Mouse (Mus musculus) liver, embryonic 14.5 days (tissue): ENCODE measurements around the gene Iqsec3. TPM values are rescaled to one million over a fixed set of nuclear protein-coding genes. Genes with fewer than 3 reads are reported as not detected.

Source experiments
- ATAC-seq: fragments of 200-750 bp; cut with Nextera tagmentation; 2 replicates; pipeline ENCODE4 v1.8.0; 2017; ENCODE audit warnings: moderate number of reproducible peaks, mild to moderate bottlenecking, moderate library complexity; ENCODE audit not compliant: insufficient read depth
- DNase-seq, 3 experiments: peaks; one replicate each; pipeline ENCODE4 v3.0.0-alpha.2; 2012 to 2013; ENCODE audit warnings: low read depth in 3 of 3, low spot score in 3 of 3
- H3K27ac ChIP-seq: fragments of 300-500 bp; sonication (generic); 2 replicates; pipeline ENCODE4 v1.5.1; 2014; ENCODE audit warnings: moderate library complexity, mild to moderate bottlenecking, control low read depth, inconsistent platforms
- H3K27me3 ChIP-seq: fragments of 300-500 bp; sonication (generic); 2 replicates; pipeline ENCODE4 v1.6.1; 2014; ENCODE audit warnings: mild to moderate bottlenecking, low read length, moderate library complexity; ENCODE audit not compliant: control insufficient read depth, insufficient read depth
- H3K36me3 ChIP-seq: fragments of 300-500 bp; sonication (generic); replicated peaks from 2 replicates; pipeline ENCODE4 v1.6.1; 2014; ENCODE audit warnings: low read depth; ENCODE audit not compliant: control insufficient read depth, insufficient read depth
- H3K4me1 ChIP-seq, 2 experiments: fragments of 200-500 bp in 1 of 2; fragments of 300-500 bp in 1 of 2; sonication (generic) in 1 of 2; replicated peaks; 2 replicates each; pipeline ENCODE4 v1.6.1; 2012 to 2014; ENCODE audit warnings: antibody characterized with exemption in 1 of 2, inconsistent platforms in 1 of 2, low read length in 1 of 2; ENCODE audit not compliant: control insufficient read depth in 2 of 2, insufficient read depth in 2 of 2
- H3K4me2 ChIP-seq: fragments of 300-500 bp; sonication (generic); 2 replicates; pipeline ENCODE4 v1.6.1; 2014; ENCODE audit warnings: low read depth, mild to moderate bottlenecking, control low read depth, moderate library complexity
- H3K4me3 ChIP-seq, 2 experiments: fragments of 200-500 bp in 1 of 2; fragments of 300-500 bp in 1 of 2; sonication (generic) in 1 of 2; 2 replicates each; pipeline ENCODE4 v1.5.1; 2012 to 2014; ENCODE audit warnings: low read depth in 2 of 2, low read length in 2 of 2, mild to moderate bottlenecking in 2 of 2, control low read depth in 1 of 2, inconsistent platforms in 1 of 2, moderate library complexity in 1 of 2; ENCODE audit not compliant: insufficient read depth in 1 of 2
- H3K9ac ChIP-seq: fragments of 300-500 bp; sonication (generic); replicated peaks from 2 replicates; pipeline ENCODE4 v1.6.1; 2014; ENCODE audit warnings: mild to moderate bottlenecking, control low read depth, moderate library complexity
- H3K9me3 ChIP-seq: fragments of 300-500 bp; sonication (generic); 2 replicates; pipeline ENCODE4 v1.6.1; 2016; ENCODE audit warnings: low read length, mixed read lengths; ENCODE audit not compliant: control insufficient read depth
- CTCF ChIP-seq: IDR thresholded peaks from 2 replicates; pipeline ENCODE4 v1.5.1; 2016; ENCODE audit warnings: antibody characterized with exemption, low read depth, control low read depth
- EP300 ChIP-seq: IDR thresholded peaks from 2 replicates; pipeline ENCODE4 v1.6.1; 2016; ENCODE audit warnings: antibody characterized with exemption, low read depth
- WGBS: fragments of 180-500 bp; shearing (Covaris S2); extraction: QIAGEN DNeasy Blood & Tissue Kit; methylation state at CpG from one replicate; pipeline ENCODE4 v1.1.7; 2014; ENCODE audit not compliant: insufficient replicate concordance; 5-methylcytosine and 5-hydroxymethylcytosine counted together
- polyA plus RNA-seq, 2 experiments: library from polyadenylated mRNA; depleted of rRNA in 1 of 2; stranded (reverse) in 1 of 2; unstranded in 1 of 2; fragments of >200 nt; fragmentation: Nextera tagmentation in 1 of 2; extraction: Ambion mirVana in 1 of 2; gene quantifications; 2 replicates each; pipeline versions ENCODE4 v1.2.1 to v1.2.3; 2012 to 2014

Gene Iqsec3
- polyA plus RNA-seq, 2 experiments, result under 0.01 TPM; not detected in 1

- no peaks in the 10 kb centered on the region for H3K36me3 ChIP-seq
- H3K4me3 ChIP-seq, result no peak overlapping the region
- H3K4me2 ChIP-seq, result no peak overlapping the region
- DNase-seq (no peak), ATAC-seq (no peak)
- peaks cover 2 to 5% of the 10 kb centered on the region in 2 experiments; a peak in 3 of 4 replicates for H3K4me1 ChIP-seq
- no peak overlapping the region for H3K27ac ChIP-seq
- no peaks in the 10 kb centered on the region for H3K9me3 ChIP-seq
- H3K9ac ChIP-seq, result no peak overlapping the region
- H3K27me3 ChIP-seq, result no peaks in the 10 kb centered on the region
- 42% methylated on average over 6 of the region's 6 CpGs for WGBS
- no peak for TF ChIP-seq EP300
- no peak for TF ChIP-seq CTCF
Measured at GRCm38 (mm10) chr6:121341650-121342049, 131.8 kb downstream of the Iqsec3 start.

- ATAC-seq (no peak; the same call in 1 of the 2 replicates), DNase-seq (no peak)
- H3K9ac ChIP-seq, result no peak overlapping the region
- no peaks in the 10 kb centered on the region for H3K9me3 ChIP-seq
- H3K27me3 ChIP-seq, result no peaks in the 10 kb centered on the region
- H3K4me3 ChIP-seq, result no peak overlapping the region
- 39% methylated on average over 4 of the region's 4 CpGs for WGBS
- no peak overlapping the region for H3K27ac ChIP-seq
- no peak for TF ChIP-seq CTCF
- TF ChIP-seq EP300, result no peak
- H3K36me3 ChIP-seq, result no peaks in the 10 kb centered on the region
- H3K4me1 ChIP-seq, result peaks cover 10% of the 10 kb centered on the region in 2 experiments
- no peak overlapping the region for H3K4me2 ChIP-seq
Measured at GRCm38 (mm10) chr6:121338519-121338896, 135.0 kb downstream of the Iqsec3 start.

GRCm38 (mm10) chr6:121337770-121338518 lies 135.5 kb downstream of the Iqsec3 start:
- Histone ChIP-seq H3K27ac (no peak overlapping the region), H3K4me3 (no peak overlapping the region), H3K4me1 (peaks cover 10% of the 10 kb centered on the region in 2 experiments), H3K27me3 (no peaks in the 10 kb centered on the region), H3K9ac (no peak overlapping the region), H3K4me2 (peak overlapping the region; percentile 61), H3K9me3 (no peaks in the 10 kb centered on the region), H3K36me3 (no peaks in the 10 kb centered on the region)
- no peak for TF ChIP-seq EP300
- TF ChIP-seq CTCF, result peak; percentile 94
- peak; percentile 40 for ATAC-seq
- DNase-seq, result peak; percentile 62 to 67 (median 64)
- 16% methylated on average over 3 of the region's 3 CpGs for WGBS

- TF ChIP-seq EP300 (no peak), CTCF (no peak)
- Histone ChIP-seq H3K27ac (no peak overlapping the region), H3K9me3 (no peaks in the 10 kb centered on the region), H3K4me2 (peak overlapping the region; percentile 61), H3K4me3 (peak overlapping the region; percentile 50 to 58), H3K36me3 (no peaks in the 10 kb centered on the region), H3K4me1 (peaks cover 10% of the 10 kb centered on the region in 2 experiments), H3K27me3 (no peaks in the 10 kb centered on the region), H3K9ac (peak overlapping the region; percentile 43)
- no peak for ATAC-seq
- 89% methylated on average over 9 of the region's 9 CpGs for WGBS
- no peak for DNase-seq
Measured at GRCm38 (mm10) chr6:121337229-121337628, 136.2 kb downstream of the Iqsec3 start.

GRCm38 (mm10) chr6:121336558-121336957 lies 136.9 kb downstream of the Iqsec3 start:
- Histone ChIP-seq H3K27ac (no peak overlapping the region; the same call in 1 of the 2 replicates), H3K9ac (peak overlapping the region; percentile 43), H3K4me3 (peak overlapping the region; percentile 50 to 58), H3K9me3 (no peaks in the 10 kb centered on the region), H3K27me3 (no peaks in the 10 kb centered on the region), H3K36me3 (no peaks in the 10 kb centered on the region), H3K4me1 (peaks cover 10% of the 10 kb centered on the region in 2 experiments), H3K4me2 (peak overlapping the region; percentile 61)
- 11% methylated on average over 8 of the region's 8 CpGs for WGBS
- DNase-seq (peak; percentile 61 to 64 (median 62)), ATAC-seq (peak; percentile 83)
- TF ChIP-seq CTCF (no peak), EP300 (peak; percentile 40)
